8 mouse cellular contexts compared by ENCODE assay signal in genomic region chr2:154892201-154893044, GRCm38 (mm10). TPM values are rescaled to one million over a fixed set of nuclear protein-coding genes. Genes with fewer than 3 reads are reported as not detected.
A peak's percentile ranks its signal among the peaks of the same experiment; 100 is the strongest.
DNase-seq lines count a peak whose midpoint lies in the region; ATAC-seq and TF ChIP-seq lines count a peak whose summit lies in the region.

TSS of gene Eif2s2 (minus strand) at chr2:154892935.

- ATAC-seq in frontal cortex, adult (ENCODE audit: low TSS enrichment): peak; percentile 100
- peak; percentile 99 for ATAC-seq in lung, postnatal 0 days

- H3K9ac ChIP-seq in lung, postnatal 0 days (replicated peaks; ENCODE audit: low read depth): peak within 1 kb of the TSS; percentile 86

- peaks cover 6% of the 10 kb centered on the region for H3K27me3 ChIP-seq in hindbrain, embryonic 10.5 days (ENCODE audit: insufficient read depth, poor library complexity, severe bottlenecking)
- H3K27me3 ChIP-seq in lung, postnatal 0 days (replicated peaks; ENCODE audit: insufficient read depth, low read length): no peaks in the 10 kb centered on the region

- H3K27ac ChIP-seq in hindbrain, embryonic 10.5 days: peak within 1 kb of the TSS; percentile 94
- peak within 1 kb of the TSS; percentile 94 for H3K27ac ChIP-seq in lung, postnatal 0 days (ENCODE audit: low read length)

- peak; percentile 9 for TF ChIP-seq CTCF in lung, postnatal 0 days (IDR thresholded peaks at IDR 0.05)

- peak within 1 kb of the TSS; percentile 71 for H3K4me2 ChIP-seq in lung, postnatal 0 days (replicated peaks; ENCODE audit: low read depth, low read length)

- peak within 1 kb of the TSS; percentile 83 for H3K4me3 ChIP-seq in hindbrain, embryonic 10.5 days
- peak within 1 kb of the TSS; percentile 84 for H3K4me3 ChIP-seq in lung, postnatal 0 days (ENCODE audit: low read depth, low read length)

- WGBS in hindbrain, embryonic 10.5 days: under 1% methylated on average over 75 of the region's 75 CpGs
- WGBS in lung, postnatal 0 days: under 1% methylated on average over 73 of the region's 75 CpGs

- no peaks in the 10 kb centered on the region for H3K9me3 ChIP-seq in hindbrain, embryonic 10.5 days
- no peaks in the 10 kb centered on the region for H3K9me3 ChIP-seq in lung, postnatal 0 days (ENCODE audit: low read length)

- no peak for TF ChIP-seq EP300 in lung, postnatal 0 days (IDR thresholded peaks at IDR 0.05)

- H3K4me1 ChIP-seq in hindbrain, embryonic 10.5 days (replicated peaks): peaks cover 17% of the 10 kb centered on the region
- no peaks in the 10 kb centered on the region for H3K4me1 ChIP-seq in lung, postnatal 0 days (ENCODE audit: insufficient read depth, low read depth, low read length)

- peaks cover 15% of the 10 kb centered on the region for H3K36me3 ChIP-seq in hindbrain, embryonic 10.5 days
- H3K36me3 ChIP-seq in lung, postnatal 0 days (ENCODE audit: insufficient read depth, low read length): no peaks in the 10 kb centered on the region; the same call in 1 of the 2 replicates

- peak; percentile 99 for DNase-seq in MN1 (ENCODE audit: low spot score)
- peak; percentile 97 for DNase-seq in cerebellum, adult 9-10 months
- peak; percentile 96 for DNase-seq in hindbrain, embryonic 10.5 days (ENCODE audit: low spot score)
- DNase-seq in layer of hippocampus, adult 9-11 months: peak; percentile 97
- DNase-seq in lung, postnatal 0 days (ENCODE audit: low spot score): peak; percentile 99
- DNase-seq in ovary, postnatal 14 days (ENCODE audit: low spot score): peak; percentile 92
- DNase-seq in thymus, postnatal 14 days: peak; percentile 96

RNA-seq across cellular contexts. Expression of gene Eif2s2, which starts in this region (rescaled TPM):
- 74.1 and 109 TPM in 2 replicates for polyA plus RNA-seq in hindbrain, embryonic 10.5 days (2016; fragmentation: Nextera tagmentation; extraction: Ambion mirVana)
- polyA plus RNA-seq in lung, postnatal 0 days (2015; fragmentation: Nextera tagmentation; extraction: Ambion mirVana): 59.4 and 59.8 TPM in 2 replicates

Comparison
In these comparisons a context has a peak if more than half of its experiments do, and no peak if none do; other contexts are left out.
1. Peak in every context shown above with its lines: DNase-seq, ATAC-seq, H3K4me3 ChIP-seq and H3K27ac ChIP-seq.